Mouse (Mus musculus) neural tube, embryonic 11.5 days (tissue): ENCODE results near the gene Plagl1. TPM values are rescaled to one million over a fixed set of nuclear protein-coding genes. Genes with fewer than 3 reads are reported as not detected.

ENCODE experiments used
- ATAC-seq: fragments of 200-750 bp; cut with Nextera tagmentation; 2 replicates; pipeline ENCODE4 v1.8.0; 2017; ENCODE audit warnings: moderate number of reproducible peaks, mild to moderate bottlenecking, moderate TSS enrichment, moderate library complexity; ENCODE audit not compliant: insufficient read depth, low FRiP score, low TSS enrichment
- DNase-seq: peaks from one replicate; pipeline ENCODE4 v3.0.0-alpha.2; 2015; ENCODE audit warnings: low spot score
- H3K27ac ChIP-seq: fragments of 300-500 bp; sonication (generic); 2 replicates; pipeline ENCODE4 v1.5.1; 2014; ENCODE audit warnings: low read depth, mild to moderate bottlenecking, low read length
- H3K27me3 ChIP-seq: fragments of 300-500 bp; sonication (generic); 2 replicates; pipeline ENCODE4 v1.6.1; 2014; ENCODE audit warnings: mild to moderate bottlenecking, low read length, mixed read lengths; ENCODE audit not compliant: control insufficient read depth, insufficient read depth
- H3K36me3 ChIP-seq: fragments of 300-500 bp; sonication (generic); 2 replicates; pipeline ENCODE4 v1.6.1; 2014; ENCODE audit warnings: mild to moderate bottlenecking, low read length, moderate library complexity, mixed read lengths; ENCODE audit not compliant: control insufficient read depth, insufficient read depth
- H3K4me1 ChIP-seq: fragments of 300-500 bp; sonication (generic); 2 replicates; pipeline ENCODE4 v1.6.1; 2014; ENCODE audit warnings: low read length, mixed read lengths; ENCODE audit not compliant: control insufficient read depth, insufficient read depth
- H3K4me2 ChIP-seq: fragments of 300-500 bp; sonication (generic); 2 replicates; pipeline ENCODE4 v1.6.1; 2014; ENCODE audit warnings: low read depth, mild to moderate bottlenecking, moderate library complexity
- H3K4me3 ChIP-seq: fragments of 300-500 bp; sonication (generic); 2 replicates; pipeline ENCODE4 v1.5.1; 2014; ENCODE audit warnings: low read depth, low read length
- H3K9ac ChIP-seq: fragments of 300-500 bp; sonication (generic); 2 replicates; pipeline ENCODE4 v1.6.1; 2014; ENCODE audit warnings: mild to moderate bottlenecking, low read length
- H3K9me3 ChIP-seq: fragments of 300-500 bp; sonication (generic); 2 replicates; pipeline ENCODE4 v1.6.1; 2016; ENCODE audit warnings: low read length; ENCODE audit not compliant: control insufficient read depth
- WGBS: fragments of 180-500 bp; shearing (Covaris S2); extraction: QIAGEN DNeasy Blood & Tissue Kit; methylation state at CpG from one replicate; pipeline ENCODE4 v1.1.7; 2014; 5-methylcytosine and 5-hydroxymethylcytosine counted together
- polyA plus RNA-seq: library from polyadenylated mRNA; unstranded; fragments of >200 nt; fragmentation: Nextera tagmentation; extraction: Ambion mirVana; gene quantifications from 2 replicates; pipeline ENCODE4 v1.2.1, GENCODE M21; 2014

The Plagl1 gene
- polyA plus RNA-seq, 1 experiment from 2014 or later = 150 TPM

GRCm38 (mm10) chr10:13029416-13029815, 30.9 kb upstream of the Plagl1 start:
- no peaks in the 10 kb centered on the region for H3K9me3 ChIP-seq

GRCm38 (mm10) chr10:13035270-13035669, 25.0 kb upstream of the Plagl1 start:
- Histone ChIP-seq H3K27me3 (no peaks in the 10 kb centered on the region), H3K4me1 (no peaks in the 10 kb centered on the region), H3K27ac (no peak overlapping the region), H3K36me3 (no peaks in the 10 kb centered on the region), H3K9ac (no peak overlapping the region), H3K4me2 (no peak overlapping the region), H3K4me3 (no peak overlapping the region), H3K9me3 (no peaks in the 10 kb centered on the region)
- 92% methylated on average over 3 of the region's 3 CpGs for WGBS
- no peak for ATAC-seq
- DNase-seq = no peak

More at GRCm38 (mm10) chr10:13029416-13029815, 30.9 kb upstream of the Plagl1 start:
- no peak for DNase-seq
- H3K4me2 ChIP-seq = no peak overlapping the region
- H3K27ac ChIP-seq = no peak overlapping the region
- no peak overlapping the region for H3K4me3 ChIP-seq
- 89% methylated on average over 5 of the region's 5 CpGs for WGBS
- H3K27me3 ChIP-seq = no peaks in the 10 kb centered on the region
- ATAC-seq = no peak
- no peak overlapping the region for H3K9ac ChIP-seq
- H3K36me3 ChIP-seq = no peaks in the 10 kb centered on the region
- H3K4me1 ChIP-seq = no peaks in the 10 kb centered on the region

GRCm38 (mm10) chr10:13039637-13040174, 20.6 kb upstream of the Plagl1 start:
- H3K9me3 ChIP-seq = no peaks in the 10 kb centered on the region
- no peak overlapping the region for H3K9ac ChIP-seq
- no peak for ATAC-seq
- H3K36me3 ChIP-seq = no peaks in the 10 kb centered on the region
- no peak overlapping the region for H3K4me2 ChIP-seq
- H3K4me1 ChIP-seq = no peaks in the 10 kb centered on the region
- DNase-seq = no peak
- no peak overlapping the region for H3K27ac ChIP-seq
- WGBS = 87% methylated on average over 5 of the region's 5 CpGs
- H3K4me3 ChIP-seq = no peak overlapping the region
- H3K27me3 ChIP-seq = no peaks in the 10 kb centered on the region

DNA sequence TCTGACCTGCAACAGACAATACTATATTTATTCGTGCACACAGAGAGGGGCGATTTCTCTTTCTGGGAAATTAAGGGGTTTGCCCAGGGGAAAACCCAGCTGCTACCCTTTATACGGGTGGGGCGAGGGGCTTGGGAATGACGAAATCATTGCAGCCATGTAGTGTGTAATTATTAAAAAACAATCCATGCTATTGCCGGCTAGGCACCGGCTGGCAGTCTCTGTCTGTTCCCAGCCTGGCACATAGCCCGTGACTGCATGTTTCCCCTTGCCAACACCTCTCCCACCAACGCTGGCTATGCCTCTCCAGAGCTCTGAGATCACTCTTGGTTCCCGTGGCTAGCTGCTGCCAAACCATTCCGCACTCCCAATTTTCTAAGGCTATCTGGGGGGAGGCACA, 15.6 kb upstream of the Plagl1 start:
- no peak for ATAC-seq
- H3K4me2 ChIP-seq = no peak overlapping the region
- DNase-seq = no peak
- H3K4me3 ChIP-seq = no peak overlapping the region
- H3K27me3 ChIP-seq = no peaks in the 10 kb centered on the region
- H3K9me3 ChIP-seq = no peaks in the 10 kb centered on the region
- 93% methylated on average over 11 of the region's 11 CpGs for WGBS
- H3K4me1 ChIP-seq = no peaks in the 10 kb centered on the region
- H3K27ac ChIP-seq = no peak overlapping the region
- H3K36me3 ChIP-seq = no peaks in the 10 kb centered on the region
- no peak overlapping the region for H3K9ac ChIP-seq

DNA sequence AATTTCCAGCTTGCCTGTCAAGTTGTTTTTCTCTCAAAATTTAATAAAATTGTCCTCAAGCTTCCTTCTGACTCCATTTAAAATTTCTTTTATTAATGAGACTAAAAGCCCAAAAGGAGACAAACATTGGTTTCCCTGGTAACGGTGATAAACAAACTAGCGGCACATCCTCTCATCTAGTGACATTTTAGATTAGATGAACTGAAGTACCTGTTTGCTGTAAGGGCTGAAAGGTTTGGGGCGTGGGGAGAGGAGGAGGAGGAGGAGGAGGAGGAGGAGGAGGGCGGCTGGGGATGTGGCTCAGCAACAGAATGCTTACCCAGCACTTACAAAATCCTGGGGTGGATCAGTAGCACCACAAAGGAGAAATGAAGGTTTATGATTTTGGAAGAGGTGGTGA, 12.5 kb upstream of the Plagl1 start:
- Histone ChIP-seq H3K27ac (no peak overlapping the region), H3K27me3 (no peaks in the 10 kb centered on the region), H3K36me3 (no peaks in the 10 kb centered on the region), H3K9me3 (no peaks in the 10 kb centered on the region), H3K4me3 (no peak overlapping the region), H3K4me1 (no peaks in the 10 kb centered on the region), H3K9ac (no peak overlapping the region), H3K4me2 (no peak overlapping the region)
- ATAC-seq (no peak), DNase-seq (no peak)
- 65% methylated on average over 4 of the region's 4 CpGs for WGBS

GRCm38 (mm10) chr10:13056863-13057381, 3.4 kb upstream of the Plagl1 start:
- H3K4me2 ChIP-seq = no peak overlapping the region
- H3K27me3 ChIP-seq = peaks cover 19% of the 10 kb centered on the region
- whole genome bisulfite sequencing = 83% methylated on average over 6 of the region's 6 CpGs
- H3K36me3 ChIP-seq = no peaks in the 10 kb centered on the region
- no peaks in the 10 kb centered on the region for H3K9me3 ChIP-seq
- H3K4me3 ChIP-seq = no peak overlapping the region
- no peaks in the 10 kb centered on the region; the same call in 1 of the 2 replicates for H3K4me1 ChIP-seq
- ATAC-seq (no peak), DNase-seq (no peak)
- no peak overlapping the region for H3K27ac ChIP-seq
- no peak overlapping the region for H3K9ac ChIP-seq

GRCm38 (mm10) chr10:13060821-13061671, 742 bp downstream of the Plagl1 start:
- DNase-seq (no peak), ATAC-seq (peak; percentile 46)
- 8% methylated on average over 46 of the region's 46 CpGs for WGBS
- peak overlapping the region; percentile 54 for H3K9ac ChIP-seq
- H3K4me3 ChIP-seq = peak overlapping the region; percentile 35
- H3K4me2 ChIP-seq = peak overlapping the region; percentile 64
- no peaks in the 10 kb centered on the region for H3K36me3 ChIP-seq
- H3K27ac ChIP-seq = no peak overlapping the region
- peaks cover 8% of the 10 kb centered on the region for H3K4me1 ChIP-seq
- H3K27me3 ChIP-seq = peaks cover 19% of the 10 kb centered on the region
- H3K9me3 ChIP-seq = no peaks in the 10 kb centered on the region

DNA sequence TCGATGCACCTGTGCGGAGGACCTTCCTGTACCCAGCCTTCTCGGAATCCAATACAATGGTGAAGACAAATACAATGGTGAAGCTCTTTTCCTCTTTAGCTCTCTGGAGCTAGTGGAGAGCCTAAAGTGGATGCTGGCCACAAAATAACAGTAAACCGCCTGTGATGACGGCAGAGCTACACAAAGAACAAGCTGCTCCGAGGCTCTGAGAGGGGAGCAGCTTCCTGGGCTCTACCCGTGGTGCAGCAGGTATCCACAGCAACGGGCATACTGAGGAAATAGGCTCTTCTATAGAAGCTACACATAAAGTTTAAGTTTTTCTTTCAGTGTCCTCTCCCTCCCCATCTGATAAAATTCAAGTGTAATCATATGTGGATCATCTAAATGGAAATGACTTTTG, 2.1 kb downstream of the Plagl1 start:
- DNase-seq (no peak), ATAC-seq (no peak)
- 43% methylated on average over 8 of the region's 8 CpGs for WGBS
- no peaks in the 10 kb centered on the region for H3K9me3 ChIP-seq
- H3K36me3 ChIP-seq = no peaks in the 10 kb centered on the region
- no peak overlapping the region for H3K27ac ChIP-seq
- H3K4me1 ChIP-seq = peaks cover 8% of the 10 kb centered on the region
- H3K4me3 ChIP-seq = no peak overlapping the region
- peaks cover 19% of the 10 kb centered on the region for H3K27me3 ChIP-seq
- H3K9ac ChIP-seq = no peak overlapping the region
- H3K4me2 ChIP-seq = no peak overlapping the region

GRCm38 (mm10) chr10:13063457-13063856, 3.2 kb downstream of the Plagl1 start:
- peak; percentile 29; the same call in 1 of the 2 replicates for ATAC-seq
- Histone ChIP-seq H3K27ac (no peak overlapping the region), H3K27me3 (peaks cover 19% of the 10 kb centered on the region), H3K4me1 (peaks cover 8% of the 10 kb centered on the region), H3K9me3 (no peaks in the 10 kb centered on the region), H3K4me2 (no peak overlapping the region), H3K4me3 (no peak overlapping the region), H3K36me3 (no peaks in the 10 kb centered on the region), H3K9ac (no peak overlapping the region)
- no peak for DNase-seq
- WGBS = 22% methylated on average over 7 of the region's 7 CpGs
